Mouse (Mus musculus) small intestine, adult 2 months (tissue): ENCODE measurements around the gene Abl1.

Experiments used
- CTCF ChIP-seq: fragments of 200-500 bp; IDR thresholded peaks from 2 replicates; pipeline ENCODE4 v1.5.1; 2012; ENCODE audit warnings: low read depth, mild to moderate bottlenecking, control low read depth, inconsistent platforms, low read length, moderate library complexity, mixed read lengths; ENCODE audit not compliant: insufficient replicate concordance, insufficient read length; ENCODE audit errors: extremely low read depth
- POLR2A ChIP-seq: fragments of 200-500 bp; IDR thresholded peaks from 2 replicates; pipeline ENCODE4 v1.6.1; 2012; ENCODE audit warnings: low read depth, mild to moderate bottlenecking, control low read depth, inconsistent platforms, low read length, moderate library complexity

DNA sequence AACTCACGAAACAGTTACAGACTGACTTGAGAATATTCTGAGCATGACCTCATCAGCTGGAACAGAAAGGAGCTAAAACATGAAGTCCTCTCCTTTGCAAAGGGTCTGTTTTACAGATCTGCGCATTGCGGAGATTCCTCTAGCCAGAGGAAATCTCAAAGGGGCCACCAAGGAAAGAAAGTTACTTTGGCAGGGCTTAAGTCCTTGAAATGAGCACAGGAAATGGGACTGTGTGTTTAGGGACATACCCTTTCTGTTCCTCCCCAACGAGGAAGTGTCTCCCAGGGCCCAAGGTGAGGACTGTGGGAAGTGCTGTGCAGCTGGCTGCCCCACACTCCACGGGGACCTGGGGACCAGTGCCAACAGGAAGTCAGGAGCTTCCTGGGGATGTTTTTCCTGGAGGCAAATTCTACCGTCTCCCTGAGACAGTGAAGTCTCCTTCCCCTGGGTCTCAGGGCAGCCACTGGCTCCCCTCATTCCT, 81.5 kb downstream of the Abl1 start:
- TF ChIP-seq CTCF (no peak), POLR2A (no peak)
